Mouse (Mus musculus): Measurements from ENCODE around the gene Mocs2.

GRCm38 (mm10) chr13:114878667-114879066 lies 60.6 kb downstream of the Mocs2 start:
- no peak for TF ChIP-seq CTCF (IDR thresholded peaks at IDR 0.05; ENCODE audit: low read depth, low read length)
- TF ChIP-seq POLR2A (IDR thresholded peaks at IDR 0.05; ENCODE audit: extremely low read depth, insufficient read depth, low read length): no peak

Data from liver, adult 2 months (tissue).